Mouse (Mus musculus): ENCODE measurements around the gene Spint2.

Spint2 gene

DNA sequence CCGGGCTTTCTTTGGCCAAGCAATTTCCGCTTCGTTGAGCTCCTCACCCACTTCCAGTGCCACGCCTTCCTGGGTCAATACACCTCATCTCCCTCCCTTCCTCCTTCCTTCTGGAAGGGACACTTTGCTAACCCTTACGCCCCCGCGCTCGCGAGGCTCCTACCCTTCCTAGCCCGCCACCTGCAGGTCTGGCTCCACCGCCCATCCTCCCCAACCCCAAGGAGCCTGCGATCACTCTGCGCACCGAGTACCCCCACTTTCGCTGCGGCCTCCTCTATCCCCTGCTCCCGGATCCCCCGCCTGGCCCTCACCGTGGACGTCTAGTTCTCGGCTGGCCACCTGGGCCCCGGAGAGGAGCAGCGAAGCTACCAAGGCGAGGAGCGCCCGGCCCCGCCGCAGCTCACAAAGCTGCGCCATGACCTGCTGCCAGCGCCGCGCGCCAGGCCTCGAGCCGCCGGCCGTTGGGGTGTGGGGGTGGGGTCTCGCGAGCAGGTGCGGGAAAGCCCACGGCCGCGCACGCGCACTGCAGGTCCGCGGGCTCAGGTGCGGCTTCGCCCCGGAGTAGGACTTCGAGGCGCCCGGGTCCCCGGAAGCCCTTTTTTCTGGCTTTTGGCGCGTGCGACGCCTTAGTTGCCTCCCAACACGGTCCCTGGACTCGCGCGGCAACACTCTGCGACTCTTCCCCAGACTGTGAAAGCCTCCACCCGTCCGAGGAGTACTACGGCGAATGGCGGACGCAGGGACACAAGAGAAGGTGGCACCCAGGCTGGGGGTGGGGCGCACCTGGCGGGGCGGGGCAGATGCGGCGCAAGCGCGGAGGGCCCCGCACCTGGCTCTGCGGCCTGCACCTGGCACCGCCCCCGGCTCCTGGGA lies at the start of gene Spint2:
TSS of gene Spint2 (minus strand) at position 712 of the 873 bp plus-strand sequence.
- ChIA-PET CTCF (interaction anchor here in 3 of 4 experiments (0.5 to 2.5 kb wide), 14 partner anchors 12 to 508 kb away, joined by 3 to 13 read pairs (median 5); partner anchors contain the start of gene 2200002D01Rik (in 2 of the 3)), POLR2A (interaction anchor here (0.6 to 4.7 kb wide), 67 partner anchors 7 to 487 kb away, joined by 3 to 35 read pairs (median 4); partner anchors contain the start of genes Yif1b (in 4 of the 4), 2200002D01Rik (in 2 of the 4), Catsperg1 (in 1 of the 4) and Dpf1 (in 1 of the 4))

- ChIA-PET POLR2A (interaction anchor here in 2 of 4 experiments (0.9 to 1.8 kb wide), 3 partner anchors 9 to 36 kb away, joined by 3 to 5 read pairs (median 4); no protein-coding TSS in a partner anchor), CTCF (interaction anchor here in 1 of 4 experiments (1.1 kb wide), 1 partner anchor 28 kb away, joined by 3 read pairs; no protein-coding TSS in a partner anchor)
Measured at GRCm38 (mm10) chr7:29328984-29329383, 47.3 kb upstream of the Spint2 start.

- CTCF ChIA-PET, result interaction anchor here in 1 of 4 experiments (1.5 kb wide), 1 partner anchor 26 kb away, joined by 4 read pairs; no protein-coding TSS in a partner anchor
- POLR2A ChIA-PET, result interaction anchor here in 1 of 4 experiments (1.5 kb wide), 1 partner anchor 20 kb away, joined by 5 read pairs; no protein-coding TSS in a partner anchor
Measured at GRCm38 (mm10) chr7:29327087-29327486, 45.4 kb upstream of the Spint2 start.

GRCm38 (mm10) chr7:29319337-29320307 lies 37.9 kb upstream of the Spint2 start:
- ChIA-PET CTCF (interaction anchor here (0.5 to 2.2 kb wide), 33 partner anchors 10 to 836 kb away, joined by 3 to 11 read pairs (median 4); partner anchors contain the start of genes Kcnk6 (in 1 of the 4), Ppp1r14a (in 1 of the 4), Psmd8 (in 1 of the 4) and Sipa1l3 (in 1 of the 4)), POLR2A (interaction anchor here (0.5 to 2.8 kb wide), 22 partner anchors 9 to 382 kb away, joined by 3 to 11 read pairs (median 4); partner anchors contain the start of genes Eif3k (in 1 of the 4), Map4k1 (in 1 of the 4) and Sipa1l3 (in 1 of the 4))

GRCm38 (mm10) chr7:29318115-29318911 lies 36.6 kb upstream of the Spint2 start:
- CTCF ChIA-PET, result interaction anchor here (0.5 to 2.2 kb wide), 16 partner anchors 9 to 475 kb away, joined by 3 to 11 read pairs (median 4); partner anchors contain the start of gene Kcnk6 (in 1 of the 4)
- POLR2A ChIA-PET, result interaction anchor here (0.6 to 2.8 kb wide), 16 partner anchors 11 to 926 kb away, joined by 3 to 11 read pairs (median 4); partner anchors contain the start of genes Med29 (in 1 of the 4), Paf1 (in 1 of the 4) and Sipa1l3 (in 1 of the 4)

- ChIA-PET POLR2A (interaction anchor here in 3 of 4 experiments (0.7 to 1.2 kb wide), 5 partner anchors 20 to 130 kb away, joined by 3 to 5 read pairs (median 4); no protein-coding TSS in a partner anchor), CTCF (interaction anchor here in 2 of 4 experiments (0.6 to 1.7 kb wide), 8 partner anchors 16 to 1593 kb away, joined by 3 to 8 read pairs (median 4); no protein-coding TSS in a partner anchor)
Measured at GRCm38 (mm10) chr7:29317558-29317957, 35.8 kb upstream of the Spint2 start.

- ChIA-PET CTCF (interaction anchor here in 3 of 4 experiments (0.6 to 1.7 kb wide), 8 partner anchors 16 to 1594 kb away, joined by 3 to 8 read pairs (median 4); no protein-coding TSS in a partner anchor), POLR2A (interaction anchor here in 3 of 4 experiments (0.6 to 1.2 kb wide), 10 partner anchors 8 to 153 kb away, joined by 3 to 5 read pairs (median 4); no protein-coding TSS in a partner anchor)
Measured at GRCm38 (mm10) chr7:29316976-29317375, 35.3 kb upstream of the Spint2 start.

GRCm38 (mm10) chr7:29316137-29316734 lies 34.5 kb upstream of the Spint2 start:
- POLR2A ChIA-PET, result interaction anchor here in 2 of 4 experiments (0.5 to 1.7 kb wide), 10 partner anchors 9 to 224 kb away, joined by 3 to 4 read pairs (median 4); no protein-coding TSS in a partner anchor

DNA sequence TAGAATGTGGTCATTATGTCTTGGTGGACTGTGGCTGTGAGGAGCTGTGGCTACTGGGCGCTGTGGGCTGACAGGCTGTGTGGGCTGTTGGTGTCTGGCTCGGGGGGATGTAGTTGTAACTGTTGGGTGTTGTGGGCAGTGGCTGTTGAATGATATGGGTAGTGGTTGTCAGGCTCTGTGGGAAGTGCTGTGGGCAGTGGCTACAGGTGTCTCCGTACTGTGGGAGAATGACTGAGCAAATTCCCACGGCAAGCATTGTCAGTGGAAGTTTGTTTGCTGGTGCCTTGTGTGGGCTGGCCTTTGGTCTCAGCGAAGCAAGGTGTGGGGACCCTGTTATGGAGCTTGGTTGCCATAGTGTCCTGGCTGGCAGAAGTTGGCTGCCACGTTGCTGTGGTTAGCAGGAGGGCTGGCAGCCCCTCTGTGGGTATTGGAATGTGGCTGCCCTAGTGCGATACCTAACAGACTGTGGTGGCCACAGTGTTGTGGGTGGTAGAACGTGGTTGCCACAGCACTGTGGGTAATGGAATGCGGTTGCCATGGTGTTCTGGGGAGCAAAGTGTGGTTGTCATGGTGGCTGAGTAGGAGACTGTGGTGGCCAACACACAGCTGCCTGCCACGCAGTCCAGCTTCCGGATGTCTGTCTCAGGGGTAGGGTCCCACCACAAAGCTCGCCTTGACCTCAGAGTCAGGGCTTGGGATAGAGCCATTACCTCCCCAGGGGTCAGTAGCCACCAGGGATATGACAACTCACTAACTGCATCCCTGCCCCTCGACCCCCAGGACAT lies 33.3 kb upstream of the Spint2 start:
- ChIA-PET CTCF (interaction anchor here in 2 of 4 experiments (1.2 to 1.4 kb wide), 2 partner anchors 14 to 20 kb away, joined by 3 to 4 read pairs; no protein-coding TSS in a partner anchor), POLR2A (interaction anchor here in 3 of 4 experiments (0.5 to 1.7 kb wide), 11 partner anchors 9 to 599 kb away, joined by 3 to 5 read pairs (median 3); partner anchors contain the start of genes Dpf1 (in 1 of the 3), Fam98c (in 1 of the 3), Fbxo17 (in 1 of the 3) and Sipa1l3 (in 1 of the 3))

More at GRCm38 (mm10) chr7:29316137-29316734, 34.5 kb upstream of the Spint2 start:
- CTCF ChIA-PET, result interaction anchor here (0.6 to 1.2 kb wide), 8 partner anchors 16 to 438 kb away, joined by 3 to 8 read pairs (median 4); no protein-coding TSS in a partner anchor

- CTCF ChIA-PET, result interaction anchor here in 1 of 4 experiments (0.6 to 2.9 kb wide), 4 partner anchors 13 to 313 kb away, joined by 3 to 7 read pairs (median 3); no protein-coding TSS in a partner anchor
- POLR2A ChIA-PET, result no interaction called here
Measured at GRCm38 (mm10) chr7:29313572-29314261, 32.0 kb upstream of the Spint2 start.

DNA sequence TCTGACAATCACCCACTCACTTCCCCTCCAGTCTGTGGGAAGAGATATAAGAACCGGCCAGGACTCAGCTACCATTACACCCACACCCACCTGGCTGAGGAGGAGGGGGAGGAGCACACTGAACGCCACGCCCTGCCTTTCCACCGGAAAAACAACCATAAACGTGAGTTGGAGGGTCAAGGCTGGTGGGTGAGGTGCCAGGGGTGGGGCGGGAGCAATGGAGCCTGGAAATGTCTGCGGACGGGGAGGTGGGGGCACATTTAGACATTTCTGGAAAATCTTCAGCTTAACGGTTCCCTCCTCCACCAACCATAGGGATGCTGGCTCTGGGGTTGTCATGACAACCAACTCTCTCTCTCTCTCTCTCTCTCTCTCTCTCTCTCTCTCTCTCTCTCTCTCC lies 31.3 kb upstream of the Spint2 start:
- POLR2A ChIA-PET, result interaction anchor here in 2 of 4 experiments (0.6 to 0.8 kb wide), 3 partner anchors 9 to 712 kb away, joined by 3 read pairs; no protein-coding TSS in a partner anchor
- CTCF ChIA-PET, result interaction anchor here (0.6 to 2.9 kb wide), 9 partner anchors 10 to 242 kb away, joined by 3 to 7 read pairs (median 4); partner anchors contain the start of gene Dpf1 (in 1 of the 4)

- POLR2A ChIA-PET, result interaction anchor here in 3 of 4 experiments (0.6 to 1.5 kb wide), 4 partner anchors 13 to 328 kb away, joined by 3 to 6 read pairs (median 3); partner anchors contain the start of genes Eif3k (in 1 of the 3) and Map4k1 (in 1 of the 3)
Measured at GRCm38 (mm10) chr7:29309749-29310148, 28.0 kb upstream of the Spint2 start.

GRCm38 (mm10) chr7:29309221-29309721 lies 27.6 kb upstream of the Spint2 start:
- CTCF ChIA-PET, result interaction anchor here in 2 of 4 experiments (0.7 to 1.3 kb wide), 3 partner anchors 10 to 129 kb away, joined by 3 to 4 read pairs (median 3); partner anchors contain the start of gene Psmd8 (in 1 of the 2)
- POLR2A ChIA-PET, result interaction anchor here in 3 of 4 experiments (0.6 to 1.5 kb wide), 4 partner anchors 12 to 540 kb away, joined by 3 to 6 read pairs (median 3); no protein-coding TSS in a partner anchor

More at GRCm38 (mm10) chr7:29309749-29310148, 28.0 kb upstream of the Spint2 start:
- CTCF ChIA-PET, result interaction anchor here in 2 of 4 experiments (0.7 to 1.3 kb wide), 4 partner anchors 10 to 129 kb away, joined by 3 to 4 read pairs (median 4); partner anchors contain the start of gene Psmd8 (in 1 of the 2)
